Mouse (Mus musculus): ENCODE data around the gene Capn9.

DNA sequence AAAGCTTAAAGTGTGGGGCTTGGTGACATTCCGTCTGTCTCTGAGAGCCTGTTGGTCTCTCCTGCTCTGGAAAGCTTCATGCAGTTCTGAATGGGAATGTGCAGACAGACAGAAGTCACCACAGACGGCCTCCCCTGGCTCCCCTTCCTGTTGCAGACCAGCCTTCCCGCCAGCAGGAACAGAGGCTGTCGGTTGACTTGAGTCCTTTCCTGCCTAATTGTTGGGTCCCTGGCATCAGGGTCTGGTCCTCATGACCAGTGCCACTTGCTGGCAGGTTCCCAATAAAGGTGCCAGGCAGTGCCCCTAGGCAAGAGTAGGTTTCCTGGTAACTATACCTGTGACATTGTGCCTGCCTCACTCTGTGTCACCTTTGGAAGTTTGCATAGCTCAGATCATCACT is 44.9 kb upstream of the Capn9 start:
- no peak for TF ChIP-seq EP300 (IDR thresholded peaks at IDR 0.05)
- TF ChIP-seq CTCF (IDR thresholded peaks at IDR 0.05) = no peak
